Mouse (Mus musculus) myocyte (in vitro differentiated cells): ENCODE results near the gene Tmem167b.
A peak's percentile ranks its signal among the peaks of the same experiment; 100 is the strongest.

ENCODE experiments used
- CEBPB ChIP-seq: IDR thresholded peaks from 2 replicates; pipeline ENCODE4 v1.6.1; 2011; ENCODE audit warnings: mild to moderate bottlenecking, moderate library complexity; ENCODE audit not compliant: poor library complexity, insufficient read depth, severe bottlenecking
- E2F4 ChIP-seq: IDR thresholded peaks from one replicate; pipeline ENCODE4 v1.6.1; 2011; ENCODE audit warnings: mild to moderate bottlenecking, control low read depth, moderate library complexity; ENCODE audit not compliant: insufficient read depth
- MAX ChIP-seq: IDR thresholded peaks from one replicate; pipeline ENCODE4 v1.6.1; 2011; ENCODE audit warnings: low read depth, mild to moderate bottlenecking, control low read depth
- MYOG ChIP-seq, 3 experiments: IDR thresholded peaks; one replicate each; pipeline ENCODE4 v1.6.1; 2011; ENCODE audit warnings: control low read depth in 2 of 3, low read depth in 2 of 3, mild to moderate bottlenecking in 2 of 3; ENCODE audit not compliant: insufficient read length in 2 of 3, control insufficient read depth in 1 of 3, insufficient read depth in 1 of 3
- POLR2A ChIP-seq: IDR thresholded peaks from one replicate; pipeline ENCODE4 v1.6.1; 2011; ENCODE audit warnings: low read depth, mild to moderate bottlenecking, control low read depth, moderate library complexity; ENCODE audit not compliant: insufficient read length
- TCF12 ChIP-seq: IDR thresholded peaks from one replicate; pipeline ENCODE4 v1.6.1; 2011; ENCODE audit warnings: mild to moderate bottlenecking, control low read depth; ENCODE audit not compliant: poor library complexity, insufficient read depth, severe bottlenecking
- USF1 ChIP-seq: IDR thresholded peaks from one replicate; pipeline ENCODE4 v1.6.1; 2011; ENCODE audit warnings: low read depth, mild to moderate bottlenecking, control low read depth, moderate library complexity

DNA sequence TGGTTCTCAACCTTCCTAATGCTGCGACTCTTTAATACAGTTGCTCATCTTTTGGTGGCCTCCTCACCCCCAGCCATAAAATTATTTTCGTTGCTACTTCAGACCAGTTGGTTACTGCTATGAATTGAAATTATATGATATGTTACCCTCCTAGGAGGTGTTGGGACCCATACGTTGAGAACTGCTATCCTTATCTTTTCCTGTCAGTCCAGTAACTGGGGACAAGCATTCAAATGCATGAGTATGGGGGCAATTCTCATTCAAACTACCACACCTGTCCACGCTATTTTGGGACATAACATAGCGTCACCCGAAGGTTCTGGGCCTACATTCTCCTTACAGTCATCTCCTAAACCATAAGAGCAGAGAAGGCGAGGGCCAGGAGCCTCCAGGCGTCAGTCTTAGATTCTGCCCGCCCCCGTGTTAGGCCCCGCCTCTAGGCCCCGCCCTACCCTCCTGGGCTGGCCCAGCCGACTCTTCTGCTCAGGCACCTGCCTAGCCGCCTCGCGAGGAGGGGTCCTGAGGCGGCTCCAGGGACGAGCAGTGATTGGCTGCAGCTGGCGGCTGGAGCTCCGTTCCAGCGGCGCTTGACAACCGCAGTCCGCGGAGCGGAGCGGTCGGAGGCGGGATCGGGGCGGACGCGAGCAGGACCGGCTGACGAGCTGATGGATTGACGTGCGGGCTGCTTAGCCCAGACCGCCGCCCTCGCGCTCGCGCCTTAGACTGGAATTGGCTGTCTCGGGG is 28.7 kb upstream of the Tmem167b start, which contains the start of gene Wdr47:
- TF ChIP-seq POLR2A (peak; percentile 84), TCF12 (no peak), CEBPB (no peak), USF1 (no peak), MYOG (IDR thresholded peaks at IDR 0.05; ENCODE audit: control insufficient read depth in 1 of 3, insufficient read depth in 1 of 3, insufficient read length in 2 of 3, low read depth in 2 of 3) (peak in 1 of 3 experiments; percentile 49), MAX (no peak), E2F4 (no peak)
